Mouse (Mus musculus) ES-Bruce4 (cell line): Measurements from ENCODE around the gene Zmym6.

ENCODE experiments used
- CTCF ChIP-seq: IDR thresholded peaks from one replicate; pipeline ENCODE4 v1.8.1; 2011; ENCODE audit warnings: low read depth, low read length
- EP300 ChIP-seq: IDR thresholded peaks from 2 replicates; pipeline ENCODE4 v1.6.1; 2011; ENCODE audit warnings: low read depth, low read length; ENCODE audit not compliant: insufficient read depth
- POLR2A ChIP-seq: IDR thresholded peaks from one replicate; pipeline ENCODE4 v1.8.1; 2011; ENCODE audit warnings: low read length; ENCODE audit not compliant: insufficient read depth

GRCm38 (mm10) chr4:127157746-127158145 is 80.6 kb downstream of the Zmym6 start:
- TF ChIP-seq CTCF (no peak), EP300 (0 out of 2 replicates have a peak, but pooled peaks have one; percentile 31), POLR2A (no peak)
